Mouse (Mus musculus): ENCODE measurements at regions not wholly inside any gene's neighbourhood (a gene's known extent, or its start where the extent isn't known, plus 50 kb on each side); places are given as distances from the start of the nearest gene placed in this dataset.

GRCm38 (mm10) chr13:26594313-26594712, 175.7 kb downstream of the Hdgfl1 start:
- no peak for ATAC-seq (replicated peaks; ENCODE audit: poor library complexity, severe bottlenecking)

- ATAC-seq (replicated peaks; ENCODE audit: poor library complexity, severe bottlenecking): no peak
These were observed 176.2 kb downstream of the Hdgfl1 start for GRCm38 (mm10) chr13:26593750-26594149.

- ATAC-seq (replicated peaks; ENCODE audit: poor library complexity, severe bottlenecking): no peak
These were observed 193.9 kb downstream of the Hdgfl1 start for GRCm38 (mm10) chr13:26575890-26576543.

GRCm38 (mm10) chr13:26569422-26569821, 200.5 kb downstream of the Hdgfl1 start:
- no peak for ATAC-seq (replicated peaks; ENCODE audit: poor library complexity, severe bottlenecking)

GRCm38 (mm10) chr13:26564941-26565862, 204.8 kb downstream of the Hdgfl1 start:
- no peak for ATAC-seq (replicated peaks; ENCODE audit: poor library complexity, severe bottlenecking)

GRCm38 (mm10) chr13:26558366-26558765, 211.6 kb downstream of the Hdgfl1 start:
- ATAC-seq (replicated peaks; ENCODE audit: poor library complexity, severe bottlenecking): no peak

GRCm38 (mm10) chr13:26554266-26554665, 215.7 kb downstream of the Hdgfl1 start:
- ATAC-seq (replicated peaks; ENCODE audit: poor library complexity, severe bottlenecking): no peak

GRCm38 (mm10) chr13:26552122-26552521, 217.8 kb downstream of the Hdgfl1 start:
- ATAC-seq (replicated peaks; ENCODE audit: poor library complexity, severe bottlenecking): no peak

GRCm38 (mm10) chr13:26538928-26539327, 231.0 kb downstream of the Hdgfl1 start:
- ATAC-seq (replicated peaks; ENCODE audit: poor library complexity, severe bottlenecking): no peak

- ATAC-seq (replicated peaks; ENCODE audit: poor library complexity, severe bottlenecking): no peak
These were observed 233.4 kb downstream of the Hdgfl1 start for GRCm38 (mm10) chr13:26536575-26536974.

GRCm38 (mm10) chr13:26532761-26533160, 237.2 kb downstream of the Hdgfl1 start:
- no peak for ATAC-seq (replicated peaks; ENCODE audit: poor library complexity, severe bottlenecking)

- no peak for ATAC-seq (replicated peaks; ENCODE audit: poor library complexity, severe bottlenecking)
These were observed 250.9 kb downstream of the Hdgfl1 start for GRCm38 (mm10) chr13:26519054-26519453.

- ATAC-seq (replicated peaks; ENCODE audit: poor library complexity, severe bottlenecking): no peak
These were observed 251.5 kb downstream of the Hdgfl1 start for GRCm38 (mm10) chr13:26518425-26518824.

GRCm38 (mm10) chr13:26517646-26518045, 252.3 kb downstream of the Hdgfl1 start:
- no peak for ATAC-seq (replicated peaks; ENCODE audit: poor library complexity, severe bottlenecking)

- ATAC-seq (replicated peaks; ENCODE audit: poor library complexity, severe bottlenecking): no peak
These were observed 259.5 kb downstream of the Hdgfl1 start for GRCm38 (mm10) chr13:26510448-26510847.

GRCm38 (mm10) chr13:26509841-26510240, 260.1 kb downstream of the Hdgfl1 start:
- no peak for ATAC-seq (replicated peaks; ENCODE audit: poor library complexity, severe bottlenecking)

GRCm38 (mm10) chr13:26503744-26504143, 266.2 kb downstream of the Hdgfl1 start:
- ATAC-seq (replicated peaks; ENCODE audit: poor library complexity, severe bottlenecking): no peak

GRCm38 (mm10) chr13:26497086-26497485, 272.9 kb downstream of the Hdgfl1 start:
- ATAC-seq (replicated peaks; ENCODE audit: poor library complexity, severe bottlenecking): no peak

- ATAC-seq (replicated peaks; ENCODE audit: poor library complexity, severe bottlenecking): no peak
These were observed 274.1 kb downstream of the Hdgfl1 start for GRCm38 (mm10) chr13:26495871-26496270.

GRCm38 (mm10) chr13:26469343-26469742, 300.6 kb downstream of the Hdgfl1 start:
- ATAC-seq (replicated peaks; ENCODE audit: poor library complexity, severe bottlenecking): no peak

GRCm38 (mm10) chr13:26467526-26467925, 302.4 kb downstream of the Hdgfl1 start:
- no peak for ATAC-seq (replicated peaks; ENCODE audit: poor library complexity, severe bottlenecking)

GRCm38 (mm10) chr13:26464523-26464922, 305.4 kb downstream of the Hdgfl1 start:
- ATAC-seq (replicated peaks; ENCODE audit: poor library complexity, severe bottlenecking): no peak
